Mouse (Mus musculus): ENCODE data around the gene BC067074. TPM values are rescaled to one million over a fixed set of nuclear protein-coding genes. Genes with fewer than 3 reads are reported as not detected.

Gene BC067074
- polyA plus RNA-seq, 1 experiment from 2014 or later = 0.89 TPM

DNA sequence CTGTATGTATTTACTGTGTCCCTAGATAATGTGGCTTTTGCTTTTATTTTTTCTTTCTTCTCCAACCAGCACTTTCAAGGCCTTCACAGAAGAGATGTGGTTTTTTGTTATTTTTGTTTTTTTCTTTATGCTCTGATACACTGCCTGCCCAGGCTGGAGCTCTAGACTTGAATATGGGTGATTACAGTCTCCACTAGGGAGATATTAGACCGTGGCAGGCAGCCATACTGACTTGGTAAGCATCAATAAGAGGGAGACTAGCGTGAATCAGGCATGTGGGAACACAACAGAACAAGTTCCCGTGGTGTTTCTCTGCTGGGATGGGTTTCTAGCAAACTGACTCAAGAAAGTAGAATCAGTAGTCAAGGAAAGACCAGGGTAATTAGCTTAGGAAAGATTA is 125.7 kb downstream of the BC067074 start:
- no peak overlapping the region for H3K4me2 ChIP-seq (replicated peaks; ENCODE audit: low read depth)
- no peak overlapping the region for H3K9ac ChIP-seq (ENCODE audit: low read length)
- no peaks in the 10 kb centered on the region for H3K27me3 ChIP-seq (ENCODE audit: control insufficient read depth, insufficient read depth, low read length)
- H3K4me3 ChIP-seq (ENCODE audit: low read depth, low read length) = no peak overlapping the region
- no peaks in the 10 kb centered on the region for H3K36me3 ChIP-seq (ENCODE audit: control insufficient read depth, insufficient read depth, low read length)
- H3K9me3 ChIP-seq (ENCODE audit: control insufficient read depth, low read length) = no peaks in the 10 kb centered on the region
- H3K27ac ChIP-seq (replicated peaks) = no peak overlapping the region
- no peak for DNase-seq (ENCODE audit: low spot score)
- 0 out of 2 replicates have a peak, but pooled peaks cover 5% of the 10 kb centered on the region for H3K4me1 ChIP-seq (replicated peaks; ENCODE audit: control insufficient read depth, insufficient read depth)
- 36% methylated on average over 3 of the region's 3 CpGs for WGBS
- TF ChIP-seq CTCF (IDR thresholded peaks at IDR 0.05; ENCODE audit: low read depth) = no peak
- TF ChIP-seq EP300 (optimal IDR thresholded peaks at IDR 0.05) = no peak
- ATAC-seq (ENCODE audit: low FRiP score, low TSS enrichment) = no peak

DNA sequence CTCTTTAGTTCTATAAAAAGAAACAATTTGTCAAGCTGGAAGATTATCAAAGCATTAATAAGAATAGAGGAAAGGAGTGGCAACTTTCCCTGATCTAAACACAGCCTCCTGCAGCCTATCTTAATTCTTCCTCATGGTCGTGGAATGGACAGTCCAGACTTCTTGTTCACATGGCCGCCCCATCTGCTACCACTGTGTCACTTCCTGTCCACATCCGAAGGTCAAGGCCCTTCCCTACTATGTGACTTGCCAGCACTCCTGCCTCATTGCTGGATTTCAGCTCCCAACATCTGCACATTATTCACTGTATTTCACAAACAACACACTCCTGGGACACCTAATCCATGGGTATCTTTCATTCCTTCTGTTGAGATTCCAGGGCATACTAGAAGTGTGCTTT is 128.5 kb downstream of the BC067074 start:
- Histone ChIP-seq H3K9me3 (ENCODE audit: control insufficient read depth, low read length) (no peaks in the 10 kb centered on the region), H3K4me2 (replicated peaks; ENCODE audit: low read depth) (no peak overlapping the region), H3K27me3 (ENCODE audit: control insufficient read depth, insufficient read depth, low read length) (no peaks in the 10 kb centered on the region), H3K36me3 (ENCODE audit: control insufficient read depth, insufficient read depth, low read length) (no peaks in the 10 kb centered on the region), H3K27ac (replicated peaks) (no peak overlapping the region), H3K9ac (ENCODE audit: low read length) (no peak overlapping the region), H3K4me3 (ENCODE audit: low read depth, low read length) (no peak overlapping the region), H3K4me1 (replicated peaks; ENCODE audit: control insufficient read depth, insufficient read depth) (0 out of 2 replicates have a peak, but pooled peaks cover 5% of the 10 kb centered on the region)
- ATAC-seq (ENCODE audit: low FRiP score, low TSS enrichment) (no peak), DNase-seq (ENCODE audit: low spot score) (no peak)
- TF ChIP-seq EP300 (optimal IDR thresholded peaks at IDR 0.05) (no peak), CTCF (IDR thresholded peaks at IDR 0.05; ENCODE audit: low read depth) (no peak)
- 58% methylated on average over 3 of the region's 3 CpGs for WGBS

DNA sequence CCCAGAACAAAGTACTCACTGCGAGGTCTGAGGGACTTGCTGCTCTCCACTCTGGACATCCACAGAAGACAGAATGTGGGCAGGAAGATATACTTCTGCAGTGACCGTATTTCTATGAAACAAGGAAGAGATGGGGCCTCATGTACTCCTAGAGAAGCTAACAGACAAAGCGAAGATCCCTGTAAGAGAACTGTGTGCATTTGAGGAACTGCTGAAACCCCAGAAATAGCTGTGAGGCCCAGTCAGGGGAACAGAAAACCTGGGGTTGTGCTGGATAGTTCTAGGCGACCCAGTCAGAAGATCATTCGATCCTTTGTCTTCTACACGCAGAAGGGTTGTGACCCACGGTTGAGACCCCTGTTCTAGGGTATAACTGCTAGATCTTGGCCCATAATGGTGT is 130.9 kb downstream of the BC067074 start:
- H3K9me3 ChIP-seq (ENCODE audit: control insufficient read depth, low read length) = no peaks in the 10 kb centered on the region

DNA sequence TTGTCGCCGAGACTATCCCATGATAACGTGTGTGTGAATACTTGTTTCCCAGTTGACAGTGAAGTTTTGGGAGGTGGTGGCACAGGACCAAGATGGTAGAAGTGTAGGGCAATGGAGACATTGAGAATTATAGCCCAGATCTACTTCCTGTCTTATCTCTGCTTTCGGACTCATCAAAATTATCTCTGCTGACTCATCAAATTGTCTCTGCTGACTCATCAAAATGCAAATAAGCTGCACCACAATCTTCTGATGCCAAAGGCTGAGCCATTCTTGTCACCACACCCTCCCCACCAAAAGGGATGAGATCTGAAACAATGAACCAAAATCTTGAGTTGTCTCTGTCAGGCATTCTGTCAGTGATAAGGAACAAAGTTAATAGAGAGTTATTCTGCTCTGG is 132.9 kb downstream of the BC067074 start:
- 94% methylated on average over 4 of the region's 4 CpGs for WGBS
- H3K36me3 ChIP-seq (ENCODE audit: control insufficient read depth, insufficient read depth, low read length) = no peaks in the 10 kb centered on the region
- no peak overlapping the region for H3K9ac ChIP-seq (ENCODE audit: low read length)
- no peak overlapping the region for H3K27ac ChIP-seq (replicated peaks)
- H3K4me1 ChIP-seq (replicated peaks; ENCODE audit: control insufficient read depth, insufficient read depth) = 0 out of 2 replicates have a peak, but pooled peaks cover 2% of the 10 kb centered on the region
- DNase-seq (ENCODE audit: low spot score) (no peak), ATAC-seq (ENCODE audit: low FRiP score, low TSS enrichment) (no peak)
- no peak overlapping the region for H3K4me3 ChIP-seq (ENCODE audit: low read depth, low read length)
- H3K4me2 ChIP-seq (replicated peaks; ENCODE audit: low read depth) = no peak overlapping the region
- TF ChIP-seq EP300 (optimal IDR thresholded peaks at IDR 0.05) = no peak
- TF ChIP-seq CTCF (IDR thresholded peaks at IDR 0.05; ENCODE audit: low read depth) = no peak
- H3K9me3 ChIP-seq (ENCODE audit: control insufficient read depth, low read length) = no peaks in the 10 kb centered on the region
- H3K27me3 ChIP-seq (ENCODE audit: control insufficient read depth, insufficient read depth, low read length) = no peaks in the 10 kb centered on the region

More for the DNA sequence above, 130.9 kb downstream of the BC067074 start:
- no peak overlapping the region for H3K27ac ChIP-seq (replicated peaks)
- no peaks in the 10 kb centered on the region for H3K27me3 ChIP-seq (ENCODE audit: control insufficient read depth, insufficient read depth, low read length)
- TF ChIP-seq CTCF (IDR thresholded peaks at IDR 0.05; ENCODE audit: low read depth) (no peak), EP300 (optimal IDR thresholded peaks at IDR 0.05) (no peak)
- 92% methylated on average over 7 of the region's 7 CpGs for WGBS
- DNase-seq (ENCODE audit: low spot score) (no peak), ATAC-seq (ENCODE audit: low FRiP score, low TSS enrichment) (no peak)
- H3K4me1 ChIP-seq (replicated peaks; ENCODE audit: control insufficient read depth, insufficient read depth) = 0 out of 2 replicates have a peak, but pooled peaks cover 5% of the 10 kb centered on the region
- H3K4me3 ChIP-seq (ENCODE audit: low read depth, low read length) = no peak overlapping the region
- H3K4me2 ChIP-seq (replicated peaks; ENCODE audit: low read depth) = no peak overlapping the region
- no peaks in the 10 kb centered on the region for H3K36me3 ChIP-seq (ENCODE audit: control insufficient read depth, insufficient read depth, low read length)
- H3K9ac ChIP-seq (ENCODE audit: low read length) = no peak overlapping the region

Other genes with a start within 250 kb of the BC067074 start
- gene Gpx8, start 246.7 kb upstream of the BC067074 start, polyA plus RNA-seq (2015; fragmentation: Nextera tagmentation; extraction: Ambion mirVana) = 96.8 and 104 TPM in 2 replicates
- 0.33 and 0.71 TPM in 2 replicates for gene Gzma, start 192.2 kb upstream of the BC067074 start, polyA plus RNA-seq (2015; fragmentation: Nextera tagmentation; extraction: Ambion mirVana)
- 0.46 and 0.75 TPM in 2 replicates for gene Esm1, start 83.5 kb upstream of the BC067074 start, polyA plus RNA-seq (2015; fragmentation: Nextera tagmentation; extraction: Ambion mirVana)
- not detected in 2 replicates for gene Gzmk, start 67.3 kb upstream of the BC067074 start, polyA plus RNA-seq (2015; fragmentation: Nextera tagmentation; extraction: Ambion mirVana)